Mouse (Mus musculus) neural tube, embryonic 13.5 days (tissue): ENCODE results near the gene Ncl. TPM values are rescaled to one million over a fixed set of nuclear protein-coding genes. Genes with fewer than 3 reads are reported as not detected.

Experiments used
- ATAC-seq: fragments of 200-750 bp; cut with Nextera tagmentation; 2 replicates; pipeline ENCODE4 v1.8.0; 2017; ENCODE audit warnings: low read depth, mild to moderate bottlenecking, moderate TSS enrichment, moderate library complexity
- H3K27ac ChIP-seq: fragments of 300-500 bp; sonication (generic); replicated peaks from 2 replicates; pipeline ENCODE4 v1.5.1; 2015; ENCODE audit warnings: moderate library complexity, mild to moderate bottlenecking, inconsistent platforms
- H3K27me3 ChIP-seq: fragments of 300-500 bp; sonication (generic); 2 replicates; pipeline ENCODE4 v1.6.1; 2015; ENCODE audit warnings: mild to moderate bottlenecking, inconsistent platforms
- H3K36me3 ChIP-seq: fragments of 300-500 bp; sonication (generic); 2 replicates; pipeline ENCODE4 v1.6.1; 2015; ENCODE audit warnings: mild to moderate bottlenecking, inconsistent platforms
- H3K4me1 ChIP-seq: fragments of 300-500 bp; sonication (generic); replicated peaks from 2 replicates; pipeline ENCODE4 v1.6.1; 2015; ENCODE audit warnings: inconsistent platforms
- H3K4me2 ChIP-seq: fragments of 300-500 bp; sonication (generic); 2 replicates; pipeline ENCODE4 v1.6.1; 2015; ENCODE audit warnings: inconsistent platforms, mild to moderate bottlenecking, moderate library complexity
- H3K4me3 ChIP-seq: fragments of 300-500 bp; sonication (generic); 2 replicates; pipeline ENCODE4 v1.5.1; 2015; ENCODE audit warnings: mild to moderate bottlenecking, inconsistent platforms
- H3K9ac ChIP-seq: fragments of 300-500 bp; sonication (generic); 2 replicates; pipeline ENCODE4 v1.6.1; 2015; ENCODE audit warnings: moderate library complexity, mild to moderate bottlenecking, inconsistent platforms
- H3K9me3 ChIP-seq: fragments of 300-500 bp; sonication (generic); 2 replicates; pipeline ENCODE4 v1.6.1; 2016; ENCODE audit warnings: inconsistent platforms
- WGBS: fragments of 180-500 bp; shearing (Covaris S2); methylation state at CpG from one replicate; pipeline ENCODE4 v1.1.7; 2015; 5-methylcytosine and 5-hydroxymethylcytosine counted together
- polyA plus RNA-seq: library from polyadenylated mRNA; unstranded; fragments of >200 nt; fragmentation: Nextera tagmentation; extraction: Ambion mirVana; gene quantifications from 2 replicates; pipeline ENCODE4 v1.2.1, GENCODE M21; 2015

Ncl gene
- 213 and 222 TPM in 2 replicates for polyA plus RNA-seq

- Histone ChIP-seq H3K9ac (peak within 1 kb of the TSS; percentile 92), H3K9me3 (no peaks in the 10 kb centered on the region), H3K27ac (peak within 1 kb of the TSS; percentile 98), H3K4me2 (peak within 1 kb of the TSS; percentile 89), H3K4me3 (peak within 1 kb of the TSS; percentile 81), H3K4me1 (peaks cover 28% of the 10 kb centered on the region), H3K27me3 (no peaks in the 10 kb centered on the region), H3K36me3 (peaks cover 35% of the 10 kb centered on the region)
- peak; percentile 98 for ATAC-seq
- under 1% methylated on average over 101 of the region's 102 CpGs for WGBS
Measured at GRCm38 (mm10) chr1:86358906-86359797, at the start of gene Ncl. Ncl (minus strand) TSS chr1:86359400.

GRCm38 (mm10) chr1:86408515-86408914 is 49.3 kb upstream of the Ncl start:
- Histone ChIP-seq H3K4me2 (no peak overlapping the region), H3K27me3 (no peaks in the 10 kb centered on the region), H3K36me3 (no peaks in the 10 kb centered on the region), H3K4me3 (no peak overlapping the region), H3K9me3 (no peaks in the 10 kb centered on the region), H3K27ac (no peak overlapping the region), H3K4me1 (no peaks in the 10 kb centered on the region), H3K9ac (no peak overlapping the region)
- 75% methylated on average over 10 of the region's 10 CpGs for WGBS
- no peak for ATAC-seq

- H3K27ac ChIP-seq: no peak overlapping the region
Measured at GRCm38 (mm10) chr1:86406914-86407313, 47.7 kb upstream of the Ncl start.

GRCm38 (mm10) chr1:86406313-86406712 is 47.1 kb upstream of the Ncl start:
- no peak overlapping the region for H3K27ac ChIP-seq
- H3K9me3 ChIP-seq: no peaks in the 10 kb centered on the region
- 85% methylated on average over 4 of the region's 4 CpGs for WGBS
- H3K4me1 ChIP-seq: no peaks in the 10 kb centered on the region
- H3K27me3 ChIP-seq: no peaks in the 10 kb centered on the region
- no peak overlapping the region for H3K4me2 ChIP-seq
- no peaks in the 10 kb centered on the region for H3K36me3 ChIP-seq
- ATAC-seq: no peak
- H3K4me3 ChIP-seq: no peak overlapping the region
- no peak overlapping the region for H3K9ac ChIP-seq

More at GRCm38 (mm10) chr1:86406914-86407313, 47.7 kb upstream of the Ncl start:
- H3K4me1 ChIP-seq: no peaks in the 10 kb centered on the region
- H3K4me3 ChIP-seq: no peak overlapping the region
- no peaks in the 10 kb centered on the region for H3K36me3 ChIP-seq
- H3K27me3 ChIP-seq: no peaks in the 10 kb centered on the region
- no peaks in the 10 kb centered on the region for H3K9me3 ChIP-seq
- 66% methylated on average over 8 of the region's 8 CpGs for WGBS
- H3K4me2 ChIP-seq: no peak overlapping the region
- ATAC-seq: no peak
- H3K9ac ChIP-seq: no peak overlapping the region

- WGBS: 65% methylated on average over 5 of the region's 5 CpGs
- ATAC-seq: no peak
- Histone ChIP-seq H3K4me1 (no peaks in the 10 kb centered on the region), H3K36me3 (no peaks in the 10 kb centered on the region), H3K4me2 (no peak overlapping the region), H3K4me3 (no peak overlapping the region), H3K27ac (no peak overlapping the region), H3K27me3 (no peaks in the 10 kb centered on the region), H3K9ac (no peak overlapping the region), H3K9me3 (no peaks in the 10 kb centered on the region)
Measured at GRCm38 (mm10) chr1:86404834-86405233, 45.6 kb upstream of the Ncl start.

GRCm38 (mm10) chr1:86400096-86400754 is 41.0 kb upstream of the Ncl start:
- Histone ChIP-seq H3K9me3 (no peaks in the 10 kb centered on the region), H3K4me3 (no peak overlapping the region), H3K36me3 (no peaks in the 10 kb centered on the region), H3K9ac (no peak overlapping the region), H3K4me2 (no peak overlapping the region), H3K4me1 (no peaks in the 10 kb centered on the region), H3K27ac (no peak overlapping the region), H3K27me3 (no peaks in the 10 kb centered on the region)
- WGBS: 80% methylated on average over 8 of the region's 8 CpGs
- no peak for ATAC-seq

- Histone ChIP-seq H3K36me3 (no peaks in the 10 kb centered on the region), H3K27me3 (no peaks in the 10 kb centered on the region), H3K4me1 (no peaks in the 10 kb centered on the region), H3K4me2 (no peak overlapping the region), H3K4me3 (no peak overlapping the region), H3K27ac (no peak overlapping the region), H3K9me3 (no peaks in the 10 kb centered on the region), H3K9ac (no peak overlapping the region)
- ATAC-seq: no peak
- WGBS: 75% methylated on average over 3 of the region's 3 CpGs
Measured at GRCm38 (mm10) chr1:86399322-86399721, 40.1 kb upstream of the Ncl start.

- H3K27me3 ChIP-seq: no peaks in the 10 kb centered on the region
- H3K9ac ChIP-seq: no peak overlapping the region
- H3K9me3 ChIP-seq: no peaks in the 10 kb centered on the region
- H3K4me1 ChIP-seq: no peaks in the 10 kb centered on the region
- no peak overlapping the region for H3K4me3 ChIP-seq
- ATAC-seq: no peak; the same call in 1 of the 2 replicates
- H3K36me3 ChIP-seq: no peaks in the 10 kb centered on the region
- 67% methylated on average over 7 of the region's 7 CpGs for WGBS
- H3K4me2 ChIP-seq: no peak overlapping the region
- no peak overlapping the region for H3K27ac ChIP-seq
Measured at GRCm38 (mm10) chr1:86398222-86398621, 39.0 kb upstream of the Ncl start.

- Histone ChIP-seq H3K4me1 (no peaks in the 10 kb centered on the region), H3K4me3 (no peak overlapping the region), H3K9ac (no peak overlapping the region), H3K36me3 (no peaks in the 10 kb centered on the region), H3K4me2 (no peak overlapping the region), H3K27me3 (no peaks in the 10 kb centered on the region), H3K9me3 (no peaks in the 10 kb centered on the region), H3K27ac (no peak overlapping the region)
- no peak for ATAC-seq
- WGBS: 84% methylated on average over 8 of the region's 8 CpGs
Measured at GRCm38 (mm10) chr1:86397621-86398020, 38.4 kb upstream of the Ncl start.

- Histone ChIP-seq H3K27ac (no peak overlapping the region), H3K27me3 (no peaks in the 10 kb centered on the region), H3K36me3 (no peaks in the 10 kb centered on the region), H3K9me3 (no peaks in the 10 kb centered on the region), H3K4me1 (no peaks in the 10 kb centered on the region), H3K9ac (no peak overlapping the region), H3K4me3 (no peak overlapping the region), H3K4me2 (no peak overlapping the region)
- 72% methylated on average over 7 of the region's 7 CpGs for WGBS
- no peak for ATAC-seq
Measured at GRCm38 (mm10) chr1:86395897-86396296, 36.7 kb upstream of the Ncl start.

- H3K9ac ChIP-seq: no peak overlapping the region
- 90% methylated on average over 3 of the region's 3 CpGs for WGBS
- H3K4me1 ChIP-seq: no peaks in the 10 kb centered on the region; the same call in 1 of the 2 replicates
- H3K27me3 ChIP-seq: no peaks in the 10 kb centered on the region
- no peak overlapping the region for H3K4me3 ChIP-seq
- H3K36me3 ChIP-seq: no peaks in the 10 kb centered on the region
- H3K4me2 ChIP-seq: no peak overlapping the region
- no peak overlapping the region for H3K27ac ChIP-seq
- ATAC-seq: no peak
- H3K9me3 ChIP-seq: no peaks in the 10 kb centered on the region
Measured at GRCm38 (mm10) chr1:86394246-86394645, 35.0 kb upstream of the Ncl start.

- ATAC-seq: no peak
Measured at GRCm38 (mm10) chr1:86393219-86393618, 34.0 kb upstream of the Ncl start.

More at GRCm38 (mm10) chr1:86393219-86393618, 34.0 kb upstream of the Ncl start:
- Histone ChIP-seq H3K4me1 (no peaks in the 10 kb centered on the region; the same call in 1 of the 2 replicates), H3K9ac (no peak overlapping the region), H3K9me3 (no peaks in the 10 kb centered on the region), H3K36me3 (no peaks in the 10 kb centered on the region), H3K27ac (no peak overlapping the region), H3K4me3 (no peak overlapping the region), H3K27me3 (no peaks in the 10 kb centered on the region), H3K4me2 (no peak overlapping the region)
- 90% methylated on average over 3 of the region's 3 CpGs for WGBS
